Mouse (Mus musculus) embryonic facial prominence, embryonic 10.5 days (tissue): Measurements from ENCODE around the gene Fut11. TPM values are rescaled to one million over a fixed set of nuclear protein-coding genes. Genes with fewer than 3 reads are reported as not detected.

ENCODE experiments used
- microRNA-seq: library from miRNA; unstranded; fragments of <30 nt; microRNA quantifications from one replicate; pipeline ENCODE4, GENCODE M21; 2017
- polyA plus RNA-seq: library from polyadenylated mRNA; unstranded; fragments of >200 nt; fragmentation: Nextera tagmentation; extraction: Ambion mirVana; gene quantifications from 2 replicates; pipeline ENCODE4 v1.2.1, GENCODE M21; 2016

The Fut11 gene
- polyA plus RNA-seq, 1 experiment from 2014 or later, result 20.9 TPM

Small RNA genes within 50 kb of the gene (microRNA-seq; reads per million reads assigned to microRNA genes)
- 1.5 reads per million for gene Mir6946

Other genes with a start within 250 kb of the Fut11 start
- gene Cfap70, start 242.7 kb upstream of the Fut11 start, polyA plus RNA-seq, result 0.47 and 1.1 TPM in 2 replicates
- gene Anxa7, start 214.8 kb upstream of the Fut11 start, polyA plus RNA-seq, result 22.7 and 27.0 TPM in 2 replicates
- 0.67 and 1.3 TPM in 2 replicates for gene Mss51, start 198.1 kb upstream of the Fut11 start, polyA plus RNA-seq
- gene Ppp3cb, start 148.4 kb upstream of the Fut11 start, polyA plus RNA-seq, result 43.4 and 46.3 TPM in 2 replicates
- 13.4 and 15.2 TPM in 2 replicates for gene Usp54, start 53.9 kb upstream of the Fut11 start, polyA plus RNA-seq
- gene Myoz1, start 38.4 kb upstream of the Fut11 start, polyA plus RNA-seq, result 0.26 and 0.71 TPM in 2 replicates
- 0.50 and 0.54 TPM in 2 replicates for gene Synpo2l, start 26.6 kb upstream of the Fut11 start, polyA plus RNA-seq
- gene Sec24c, start 20.7 kb upstream of the Fut11 start, polyA plus RNA-seq, result 117 and 120 TPM in 2 replicates
- 253 and 263 TPM in 2 replicates for gene Chchd1, start 8.0 kb downstream of the Fut11 start, polyA plus RNA-seq
- gene Zswim8, start 12.6 kb downstream of the Fut11 start, polyA plus RNA-seq, result 34.2 and 36.3 TPM in 2 replicates
- gene Ndst2, start 39.6 kb downstream of the Fut11 start, polyA plus RNA-seq, result 24.4 and 25.6 TPM in 2 replicates
- gene Camk2g, start 99.1 kb downstream of the Fut11 start, polyA plus RNA-seq, result 43.9 and 50.6 TPM in 2 replicates
- gene Plau, start 141.7 kb downstream of the Fut11 start, polyA plus RNA-seq, result 0.67 and 1.0 TPM in 2 replicates
- gene Vcl, start 234.4 kb downstream of the Fut11 start, polyA plus RNA-seq, result 36.4 and 37.9 TPM in 2 replicates